Mouse (Mus musculus) liver, embryonic 13.5 days (tissue): Measurements from ENCODE around the gene Tpcn2. TPM values are rescaled to one million over a fixed set of nuclear protein-coding genes. Genes with fewer than 3 reads are reported as not detected.
A peak's percentile ranks its signal among the peaks of the same experiment; 100 is the strongest.

Source experiments
- ATAC-seq: fragments of 200-750 bp; cut with Nextera tagmentation; 2 replicates; pipeline ENCODE4 v1.8.0; 2017; ENCODE audit warnings: low read depth, mild to moderate bottlenecking, moderate number of reproducible peaks, moderate library complexity
- DNase-seq: peaks from one replicate; pipeline ENCODE4 v3.0.0; 2022
- H3K27ac ChIP-seq: fragments of 300-500 bp; sonication (generic); 2 replicates; pipeline ENCODE4 v1.5.1; 2015; ENCODE audit warnings: moderate library complexity, mild to moderate bottlenecking, inconsistent platforms
- H3K27me3 ChIP-seq: fragments of 300-500 bp; sonication (generic); 2 replicates; pipeline ENCODE4 v1.6.1; 2015; ENCODE audit warnings: mild to moderate bottlenecking, inconsistent platforms
- H3K36me3 ChIP-seq: fragments of 300-500 bp; sonication (generic); 2 replicates; pipeline ENCODE4 v1.6.1; 2015; ENCODE audit warnings: mild to moderate bottlenecking, inconsistent platforms
- H3K4me1 ChIP-seq: fragments of 300-500 bp; sonication (generic); replicated peaks from 2 replicates; pipeline ENCODE4 v1.6.1; 2015; ENCODE audit warnings: inconsistent platforms
- H3K4me2 ChIP-seq: fragments of 300-500 bp; sonication (generic); 2 replicates; pipeline ENCODE4 v1.6.1; 2015; ENCODE audit warnings: inconsistent platforms, mild to moderate bottlenecking, moderate library complexity
- H3K4me3 ChIP-seq: fragments of 300-500 bp; sonication (generic); replicated peaks from 2 replicates; pipeline ENCODE4 v1.5.1; 2015; ENCODE audit warnings: mild to moderate bottlenecking, inconsistent platforms
- H3K9ac ChIP-seq: fragments of 300-500 bp; sonication (generic); 2 replicates; pipeline ENCODE4 v1.6.1; 2015; ENCODE audit warnings: mild to moderate bottlenecking, inconsistent platforms
- H3K9me3 ChIP-seq: fragments of 300-500 bp; sonication (generic); replicated peaks from 2 replicates; pipeline ENCODE4 v1.6.1; 2016; ENCODE audit warnings: inconsistent platforms
- WGBS: fragments of 180-500 bp; shearing (Covaris S2); methylation state at CpG from one replicate; pipeline ENCODE4 v1.1.7; 2015; ENCODE audit not compliant: insufficient replicate concordance; 5-methylcytosine and 5-hydroxymethylcytosine counted together
- polyA plus RNA-seq: library from polyadenylated mRNA; unstranded; fragments of >200 nt; fragmentation: Nextera tagmentation; extraction: Ambion mirVana; gene quantifications from 2 replicates; pipeline ENCODE4 v1.2.1, GENCODE M21; 2015

The Tpcn2 gene
- polyA plus RNA-seq, 1 experiment from 2014 or later: 1.9 TPM

- WGBS: 55% methylated on average over 1 of the region's 1 CpGs
- no peak overlapping the region for H3K27ac ChIP-seq
- no peak for DNase-seq
Measured at GRCm38 (mm10) chr7:145309877-145310276, 26.1 kb upstream of the Tpcn2 start.

GRCm38 (mm10) chr7:145308866-145309265 is 25.1 kb upstream of the Tpcn2 start:
- 0 out of 2 replicates have a peak, but pooled peaks cover 5% of the 10 kb centered on the region for H3K27me3 ChIP-seq
- no peaks in the 10 kb centered on the region for H3K36me3 ChIP-seq
- no peaks in the 10 kb centered on the region for H3K4me1 ChIP-seq
- no peak overlapping the region for H3K4me2 ChIP-seq
- DNase-seq (no peak), ATAC-seq (no peak)
- no peak overlapping the region for H3K27ac ChIP-seq
- H3K9ac ChIP-seq: no peak overlapping the region
- no peak overlapping the region for H3K4me3 ChIP-seq
- 44% methylated on average over 4 of the region's 4 CpGs for WGBS
- no peaks in the 10 kb centered on the region for H3K9me3 ChIP-seq

More at GRCm38 (mm10) chr7:145309877-145310276, 26.1 kb upstream of the Tpcn2 start:
- Histone ChIP-seq H3K4me3 (no peak overlapping the region), H3K36me3 (no peaks in the 10 kb centered on the region), H3K27me3 (0 out of 2 replicates have a peak, but pooled peaks cover 5% of the 10 kb centered on the region), H3K4me2 (no peak overlapping the region), H3K9ac (no peak overlapping the region), H3K4me1 (no peaks in the 10 kb centered on the region), H3K9me3 (no peaks in the 10 kb centered on the region)
- no peak for ATAC-seq

- WGBS: 55% methylated on average over 30 of the region's 30 CpGs
- H3K27ac ChIP-seq: no peak overlapping the region
- H3K9me3 ChIP-seq: no peaks in the 10 kb centered on the region
- no peaks in the 10 kb centered on the region for H3K36me3 ChIP-seq
- H3K4me2 ChIP-seq: no peak overlapping the region
- ATAC-seq (no peak), DNase-seq (no peak)
- H3K27me3 ChIP-seq: 0 out of 2 replicates have a peak, but pooled peaks cover 5% of the 10 kb centered on the region
- H3K4me1 ChIP-seq: peaks cover 3% of the 10 kb centered on the region; the same call in 1 of the 2 replicates
- no peak overlapping the region for H3K9ac ChIP-seq
- no peak overlapping the region for H3K4me3 ChIP-seq
Measured at GRCm38 (mm10) chr7:145308061-145308675, 24.4 kb upstream of the Tpcn2 start.

GRCm38 (mm10) chr7:145307636-145308035 is 23.8 kb upstream of the Tpcn2 start:
- no peak overlapping the region for H3K27ac ChIP-seq
- H3K4me1 ChIP-seq: peaks cover 8% of the 10 kb centered on the region
- no peak for DNase-seq
- 84% methylated on average over 10 of the region's 10 CpGs for WGBS
- ATAC-seq: no peak
- no peak overlapping the region for H3K4me3 ChIP-seq
- H3K9ac ChIP-seq: no peak overlapping the region
- H3K4me2 ChIP-seq: no peak overlapping the region
- H3K36me3 ChIP-seq: no peaks in the 10 kb centered on the region
- H3K27me3 ChIP-seq: 0 out of 2 replicates have a peak, but pooled peaks cover 5% of the 10 kb centered on the region
- H3K9me3 ChIP-seq: no peaks in the 10 kb centered on the region

- DNase-seq (no peak), ATAC-seq (no peak)
- H3K4me3 ChIP-seq: no peak overlapping the region
- H3K4me2 ChIP-seq: no peak overlapping the region
- no peaks in the 10 kb centered on the region for H3K27me3 ChIP-seq
- H3K36me3 ChIP-seq: no peaks in the 10 kb centered on the region
- 56% methylated on average over 2 of the region's 2 CpGs for WGBS
- H3K9me3 ChIP-seq: no peaks in the 10 kb centered on the region
- no peak overlapping the region for H3K27ac ChIP-seq
- peaks cover 15% of the 10 kb centered on the region for H3K4me1 ChIP-seq
- H3K9ac ChIP-seq: no peak overlapping the region
Measured at GRCm38 (mm10) chr7:145304153-145304552, 20.3 kb upstream of the Tpcn2 start.

GRCm38 (mm10) chr7:145302488-145303285 is 18.9 kb upstream of the Tpcn2 start:
- Histone ChIP-seq H3K4me3 (peak overlapping the region; percentile 22; the same call in 1 of the 2 replicates), H3K9me3 (no peaks in the 10 kb centered on the region), H3K4me1 (peaks cover 15% of the 10 kb centered on the region), H3K9ac (no peak overlapping the region), H3K27ac (no peak overlapping the region), H3K4me2 (peak overlapping the region; percentile 54), H3K36me3 (no peaks in the 10 kb centered on the region), H3K27me3 (no peaks in the 10 kb centered on the region)
- 9% methylated on average over 20 of the region's 20 CpGs for WGBS
- peak; percentile 93 for ATAC-seq
- peak; percentile 40 for DNase-seq

- H3K36me3 ChIP-seq: no peaks in the 10 kb centered on the region
- H3K4me2 ChIP-seq: no peak overlapping the region
- DNase-seq (no peak), ATAC-seq (no peak)
- WGBS: 69% methylated on average over 6 of the region's 6 CpGs
- H3K4me1 ChIP-seq: peaks cover 15% of the 10 kb centered on the region
- H3K4me3 ChIP-seq: no peak overlapping the region
- no peak overlapping the region for H3K9ac ChIP-seq
- H3K9me3 ChIP-seq: no peaks in the 10 kb centered on the region
- H3K27ac ChIP-seq: no peak overlapping the region
- H3K27me3 ChIP-seq: no peaks in the 10 kb centered on the region
Measured at GRCm38 (mm10) chr7:145301341-145302005, 17.7 kb upstream of the Tpcn2 start.

- Histone ChIP-seq H3K9ac (no peak overlapping the region), H3K4me2 (no peak overlapping the region)
- no peak for ATAC-seq
Measured at GRCm38 (mm10) chr7:145301008-145301340, 17.2 kb upstream of the Tpcn2 start.

GRCm38 (mm10) chr7:145300321-145301007 is 16.7 kb upstream of the Tpcn2 start, which contains the start of gene Mrgprf:
Gene Mrgprf, plus strand, starts transcription at chr7:145300828.
- Histone ChIP-seq H3K9ac (no peak within 1 kb of the TSS), H3K27ac (no peak within 1 kb of the TSS)
- no peak for ATAC-seq

More at GRCm38 (mm10) chr7:145301008-145301340, 17.2 kb upstream of the Tpcn2 start:
- no peak for DNase-seq
- H3K4me1 ChIP-seq: peaks cover 15% of the 10 kb centered on the region
- no peak overlapping the region for H3K4me3 ChIP-seq
- no peak overlapping the region for H3K27ac ChIP-seq
- H3K27me3 ChIP-seq: no peaks in the 10 kb centered on the region
- H3K36me3 ChIP-seq: no peaks in the 10 kb centered on the region
- H3K9me3 ChIP-seq: no peaks in the 10 kb centered on the region

GRCm38 (mm10) chr7:145299562-145300320 is 15.9 kb upstream of the Tpcn2 start:
- Histone ChIP-seq H3K36me3 (no peaks in the 10 kb centered on the region), H3K9me3 (no peaks in the 10 kb centered on the region), H3K27me3 (no peaks in the 10 kb centered on the region), H3K9ac (no peak overlapping the region), H3K27ac (no peak overlapping the region), H3K4me1 (peaks cover 15% of the 10 kb centered on the region), H3K4me3 (no peak overlapping the region), H3K4me2 (no peak overlapping the region)
- 50% methylated on average over 7 of the region's 7 CpGs for WGBS
- DNase-seq: no peak
- no peak for ATAC-seq

More at GRCm38 (mm10) chr7:145300321-145301007, 16.7 kb upstream of the Tpcn2 start, which contains the start of gene Mrgprf:
- no peaks in the 10 kb centered on the region for H3K36me3 ChIP-seq
- DNase-seq: no peak
- WGBS: 25% methylated on average over 12 of the region's 13 CpGs
- peaks cover 15% of the 10 kb centered on the region for H3K4me1 ChIP-seq
- no peaks in the 10 kb centered on the region for H3K27me3 ChIP-seq
- no peaks in the 10 kb centered on the region for H3K9me3 ChIP-seq
- H3K4me3 ChIP-seq: no peak within 1 kb of the TSS
- H3K4me2 ChIP-seq: no peak within 1 kb of the TSS
